Mouse (Mus musculus) ES-Bruce4 (cell line): ENCODE results near the gene Grin3a. TPM values are rescaled to one million over a fixed set of nuclear protein-coding genes. Genes with fewer than 3 reads are reported as not detected.

Experiments used
- H3K27ac ChIP-seq: 2 replicates; pipeline ENCODE4 v1.5.1; 2012; ENCODE audit warnings: low read length, inconsistent platforms; ENCODE audit not compliant: insufficient read depth
- H3K27me3 ChIP-seq: 2 replicates; pipeline ENCODE4 v1.6.1; 2012; ENCODE audit warnings: mild to moderate bottlenecking, low read length, inconsistent platforms; ENCODE audit not compliant: control insufficient read depth, poor library complexity, insufficient read depth, severe bottlenecking
- H3K36me3 ChIP-seq: 2 replicates; pipeline ENCODE4 v1.6.1; 2012; ENCODE audit warnings: inconsistent platforms, mild to moderate bottlenecking, low read length, moderate library complexity; ENCODE audit not compliant: control insufficient read depth, poor library complexity, insufficient read depth, severe bottlenecking
- H3K4me1 ChIP-seq: one replicate; pipeline ENCODE4 v1.8.1; 2011; ENCODE audit warnings: low read length; ENCODE audit not compliant: control insufficient read depth, insufficient read depth
- H3K4me3 ChIP-seq: 2 replicates; pipeline ENCODE4 v1.5.1; 2011; ENCODE audit warnings: low read depth, mild to moderate bottlenecking, low read length
- H3K9ac ChIP-seq: 2 replicates; pipeline ENCODE4 v1.6.1; 2012; ENCODE audit warnings: low read depth, mild to moderate bottlenecking, inconsistent platforms; ENCODE audit not compliant: poor library complexity, severe bottlenecking
- H3K9me3 ChIP-seq: replicated peaks from 2 replicates; pipeline ENCODE4 v1.6.1; 2012; ENCODE audit warnings: mild to moderate bottlenecking, low read length, inconsistent platforms; ENCODE audit not compliant: control insufficient read depth, poor library complexity, insufficient read depth, severe bottlenecking
- CTCF ChIP-seq: IDR thresholded peaks from one replicate; pipeline ENCODE4 v1.8.1; 2011; ENCODE audit warnings: low read depth, low read length
- EP300 ChIP-seq: IDR thresholded peaks from 2 replicates; pipeline ENCODE4 v1.6.1; 2011; ENCODE audit warnings: low read depth, low read length; ENCODE audit not compliant: insufficient read depth
- POLR2A ChIP-seq: IDR thresholded peaks from one replicate; pipeline ENCODE4 v1.8.1; 2011; ENCODE audit warnings: low read length; ENCODE audit not compliant: insufficient read depth
- polyA plus RNA-seq: library from polyadenylated mRNA; stranded (reverse); fragments of >200 nt; gene quantifications from 2 replicates; pipeline ENCODE4 v1.2.4, GENCODE M21; 2011; ENCODE audit warnings: low read depth; ENCODE audit not compliant: missing spikeins, insufficient read depth, insufficient read length

Grin3a gene
- polyA plus RNA-seq, 1 experiment = not detected

DNA sequence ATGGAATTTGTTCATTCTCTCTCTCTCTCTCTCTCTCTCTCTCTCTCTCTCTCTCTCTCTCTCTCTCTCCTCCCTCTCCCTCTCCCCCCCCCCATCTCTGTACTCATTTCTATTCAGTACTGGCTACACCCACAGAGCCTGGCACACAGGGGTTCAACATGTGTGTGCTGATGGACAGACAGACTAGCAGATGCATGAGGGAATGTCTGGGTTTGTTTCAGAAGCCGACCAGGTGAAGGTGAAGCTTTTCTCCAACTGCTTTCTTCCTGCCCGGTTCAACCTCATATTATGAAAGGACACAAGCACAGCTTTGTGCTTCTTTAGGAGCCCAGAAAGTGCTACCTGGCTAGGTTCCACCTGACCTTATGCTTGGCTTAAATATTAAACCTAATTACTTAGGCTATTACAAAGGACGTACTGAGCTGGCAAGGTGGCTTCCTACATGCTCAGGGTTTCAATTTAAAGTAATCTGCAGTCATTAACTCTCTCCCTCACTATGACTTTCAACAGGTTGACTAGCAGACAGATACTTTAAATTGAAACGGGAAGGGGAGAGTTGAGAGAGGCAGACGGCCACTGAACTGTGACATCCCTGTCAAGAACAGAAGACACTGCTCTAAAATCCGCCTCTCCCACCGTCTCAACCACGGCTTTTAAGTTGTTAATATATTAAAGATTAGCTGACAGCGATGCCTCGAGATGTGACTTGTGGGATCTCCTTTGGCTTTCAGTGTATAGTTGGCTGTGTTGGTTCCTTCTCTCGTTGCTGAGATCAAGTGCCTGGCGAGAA is 153.9 kb downstream of the Grin3a start:
- Histone ChIP-seq H3K27me3 (no peaks in the 10 kb centered on the region; the same call in 1 of the 2 replicates), H3K27ac (no peak overlapping the region), H3K36me3 (no peaks in the 10 kb centered on the region), H3K4me1 (no peaks in the 10 kb centered on the region), H3K9me3 (no peaks in the 10 kb centered on the region), H3K9ac (no peak overlapping the region), H3K4me3 (no peak overlapping the region)
- TF ChIP-seq POLR2A (no peak), CTCF (no peak), EP300 (no peak)

DNA sequence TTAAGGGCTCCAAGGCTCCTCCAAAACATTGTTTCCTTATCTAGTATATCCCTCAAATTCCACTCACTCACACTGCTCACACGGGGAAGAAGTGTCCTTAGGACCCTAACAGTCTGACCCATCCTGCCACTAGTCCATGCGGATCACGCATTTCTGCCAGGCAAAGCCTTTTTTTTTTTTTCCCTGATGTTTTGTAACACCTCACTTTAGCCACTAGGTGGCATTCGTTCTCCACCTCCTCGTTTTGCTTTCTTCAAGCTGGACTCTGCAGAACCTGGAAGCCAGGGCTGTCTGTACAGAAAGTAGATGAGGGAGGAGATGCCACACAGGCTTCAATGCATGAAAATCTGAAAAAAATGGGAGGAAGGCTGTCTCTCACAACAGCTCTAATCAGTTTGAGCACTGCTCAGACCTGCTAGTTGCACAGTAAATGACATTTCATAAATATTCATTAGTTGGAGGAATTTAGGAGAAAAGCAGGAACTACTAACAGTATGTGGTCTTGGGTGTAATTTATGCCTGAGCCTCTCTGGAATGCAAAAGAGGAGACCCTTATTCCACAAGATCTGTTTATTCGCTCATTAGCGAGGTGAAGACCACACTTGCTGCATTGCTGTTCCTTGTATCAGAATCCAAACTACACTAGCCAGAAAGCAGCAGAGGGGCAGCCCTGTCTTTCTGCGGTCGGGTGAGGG is 156.8 kb downstream of the Grin3a start:
- Histone ChIP-seq H3K4me1 (no peaks in the 10 kb centered on the region), H3K36me3 (no peaks in the 10 kb centered on the region), H3K9me3 (no peaks in the 10 kb centered on the region), H3K9ac (no peak overlapping the region), H3K27ac (no peak overlapping the region), H3K27me3 (no peaks in the 10 kb centered on the region; the same call in 1 of the 2 replicates), H3K4me3 (no peak overlapping the region)
- TF ChIP-seq EP300 (no peak), CTCF (peak; percentile 30)

DNA sequence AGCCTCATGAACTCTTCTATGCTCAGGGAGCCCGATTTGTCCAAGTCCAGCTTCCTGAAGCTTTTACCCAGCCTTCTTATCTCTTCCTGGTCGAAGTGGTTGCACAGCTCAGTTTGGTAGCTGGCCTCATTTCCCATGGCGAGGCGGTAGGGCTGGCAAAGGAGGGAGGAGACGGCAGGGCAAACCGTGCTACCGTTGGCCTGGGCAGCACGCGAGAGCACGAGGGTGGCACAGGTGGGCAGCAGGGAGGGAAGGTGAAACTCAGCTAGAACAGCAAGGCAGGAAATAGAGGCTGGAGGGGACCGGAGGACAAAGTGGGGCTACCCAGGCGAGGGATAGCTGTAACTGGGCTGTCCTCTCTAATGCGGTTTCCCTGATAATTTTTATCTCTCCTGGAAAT is 163.7 kb downstream of the Grin3a start, which contains the start of gene Ppp3r2:
TSS of gene Ppp3r2 (minus strand) at position 213 of the 400 bp plus-strand sequence.
- Histone ChIP-seq H3K27me3 (no peaks in the 10 kb centered on the region), H3K4me1 (no peaks in the 10 kb centered on the region), H3K9me3 (no peaks in the 10 kb centered on the region), H3K9ac (no peak within 1 kb of the TSS), H3K4me3 (no peak within 1 kb of the TSS), H3K27ac (no peak within 1 kb of the TSS), H3K36me3 (no peaks in the 10 kb centered on the region)
- no peak for TF ChIP-seq POLR2A
- no peak for TF ChIP-seq CTCF
- TF ChIP-seq EP300 = no peak

GRCm38 (mm10) chr4:49680171-49680875 is 165.2 kb downstream of the Grin3a start:
- Histone ChIP-seq H3K4me3 (no peak overlapping the region), H3K9me3 (no peaks in the 10 kb centered on the region), H3K36me3 (no peaks in the 10 kb centered on the region), H3K4me1 (no peaks in the 10 kb centered on the region), H3K27ac (no peak overlapping the region), H3K9ac (no peak overlapping the region), H3K27me3 (no peaks in the 10 kb centered on the region)
- TF ChIP-seq EP300 (no peak), CTCF (no peak), POLR2A (no peak)

DNA sequence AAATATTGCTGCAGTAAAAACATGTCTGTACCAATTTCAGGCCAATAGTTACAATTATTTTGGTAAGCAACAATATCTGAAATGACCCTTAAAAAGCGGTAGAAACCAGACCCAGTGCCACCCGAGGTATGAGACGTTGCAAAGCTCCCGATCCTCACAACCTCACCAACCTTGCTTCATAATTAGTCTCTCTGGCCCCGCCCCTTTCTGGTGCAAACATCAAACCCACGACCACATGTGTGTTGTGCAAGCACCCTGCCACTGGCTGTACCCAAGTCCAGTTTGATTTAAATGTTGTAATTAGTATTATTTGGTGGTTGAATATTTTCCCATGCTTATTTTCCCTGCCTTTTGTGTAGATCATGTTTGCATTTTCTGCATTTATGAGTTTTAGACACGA is 168.8 kb downstream of the Grin3a start:
- no peak overlapping the region for H3K9ac ChIP-seq
- no peaks in the 10 kb centered on the region for H3K9me3 ChIP-seq
- no peaks in the 10 kb centered on the region for H3K36me3 ChIP-seq
- no peak overlapping the region for H3K27ac ChIP-seq
- no peak for TF ChIP-seq CTCF
- TF ChIP-seq POLR2A = no peak
- TF ChIP-seq EP300 = no peak
- H3K4me3 ChIP-seq = no peak overlapping the region
- no peaks in the 10 kb centered on the region for H3K27me3 ChIP-seq
- no peaks in the 10 kb centered on the region for H3K4me1 ChIP-seq

- Histone ChIP-seq H3K36me3 (no peaks in the 10 kb centered on the region), H3K9ac (no peak overlapping the region), H3K4me1 (no peaks in the 10 kb centered on the region), H3K27me3 (no peaks in the 10 kb centered on the region), H3K9me3 (no peaks in the 10 kb centered on the region), H3K4me3 (no peak overlapping the region), H3K27ac (no peak overlapping the region)
- TF ChIP-seq POLR2A (no peak), EP300 (no peak), CTCF (no peak)
Measured at GRCm38 (mm10) chr4:49676071-49676470, 169.5 kb downstream of the Grin3a start.
